Mouse (Mus musculus) adrenal gland, postnatal 36 days (tissue): ENCODE measurements around the gene Polr2i. TPM values are rescaled to one million over a fixed set of nuclear protein-coding genes. Genes with fewer than 3 reads are reported as not detected.

Experiments
- DNase-seq, 2 experiments: peaks; one replicate each; pipeline ENCODE4 v3.0.0; 2021; ENCODE audit warnings: mixed read lengths in 1 of 2
- total RNA-seq, 2 experiments: library from RNA; stranded (reverse); gene quantifications; 2 replicates each; pipeline ENCODE4 v1.2.3; 2021

The Polr2i gene
- total RNA-seq, 2 experiments from 2014 or later, result 69.4 to 76.1 TPM

- DNase-seq, result no peak
Measured at GRCm38 (mm10) chr7:30265531-30265930, 33.8 kb downstream of the Polr2i start.

DNA sequence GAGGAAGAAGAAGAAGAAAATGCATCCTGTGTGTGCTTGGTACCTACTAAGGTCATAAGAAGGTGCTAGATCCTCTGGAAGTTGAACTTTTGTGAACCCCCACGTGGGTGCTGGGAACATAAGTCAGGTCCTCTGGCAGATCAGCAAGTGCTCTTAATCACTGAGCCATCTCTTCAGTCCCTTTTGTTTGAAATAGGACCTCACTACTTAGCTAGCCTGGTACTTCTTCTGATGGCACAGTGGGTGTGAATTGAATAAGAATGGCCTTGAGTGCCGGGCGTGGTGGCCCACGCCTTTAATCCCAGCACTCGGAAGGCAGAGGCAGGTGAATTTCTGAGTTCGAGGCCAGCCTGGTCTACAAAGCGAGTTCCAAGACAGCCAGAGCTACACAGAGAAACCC, 34.2 kb downstream of the Polr2i start:
- DNase-seq, result no peak

- DNase-seq, result no peak
Measured at GRCm38 (mm10) chr7:30266780-30267179, 35.0 kb downstream of the Polr2i start.

GRCm38 (mm10) chr7:30269641-30270040, 37.9 kb downstream of the Polr2i start:
- DNase-seq, result no peak

- no peak for DNase-seq
Measured at GRCm38 (mm10) chr7:30274383-30274782, 42.6 kb downstream of the Polr2i start.

GRCm38 (mm10) chr7:30278911-30279310, 47.2 kb downstream of the Polr2i start:
- no peak for DNase-seq

- no peak for DNase-seq
Measured at GRCm38 (mm10) chr7:30279536-30279935, 47.8 kb downstream of the Polr2i start.

DNA sequence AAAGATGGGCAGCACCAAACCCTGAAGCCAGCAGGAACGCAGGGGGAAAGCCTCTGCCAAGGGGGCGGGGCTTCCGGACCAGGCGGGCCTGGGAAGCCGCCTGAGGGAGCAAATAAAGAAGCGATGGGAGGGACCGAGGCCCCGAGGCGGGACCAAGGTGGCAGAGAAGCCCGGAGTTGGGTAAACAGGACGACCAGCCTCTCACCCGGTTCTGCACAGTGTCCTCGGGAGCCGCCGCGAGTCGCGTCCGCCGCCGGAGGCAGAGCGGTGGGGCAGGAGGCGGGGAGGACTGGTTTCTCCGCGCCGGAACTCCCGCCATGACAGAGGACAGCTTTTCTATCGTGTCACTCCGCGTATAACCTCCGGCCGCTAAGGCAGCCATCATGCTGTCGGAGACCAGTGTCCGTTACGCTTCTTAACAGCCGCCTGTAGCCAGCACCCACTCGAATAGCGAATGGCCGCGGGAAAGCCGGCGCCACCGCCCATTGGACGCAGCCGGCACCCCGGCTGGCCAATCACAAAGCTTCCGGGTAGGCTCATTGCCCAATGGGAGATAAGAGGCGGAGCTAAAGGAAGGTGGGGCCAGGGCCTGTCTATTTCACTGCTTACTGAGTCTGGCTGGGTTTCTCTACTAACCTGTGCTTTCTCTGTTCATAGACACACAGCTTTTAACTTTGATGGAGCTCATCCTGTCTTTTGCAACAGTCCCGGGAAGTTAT, 48.4 kb downstream of the Polr2i start, which contains the start of the genes Thap8 and Wdr62:
Gene Thap8 (plus strand): TSS at position 144 of the 719 bp plus-strand sequence.
Gene Wdr62 (minus strand): TSS at position 469 of the 719 bp plus-strand sequence.
- DNase-seq, result peak; percentile 93 to 96

DNA sequence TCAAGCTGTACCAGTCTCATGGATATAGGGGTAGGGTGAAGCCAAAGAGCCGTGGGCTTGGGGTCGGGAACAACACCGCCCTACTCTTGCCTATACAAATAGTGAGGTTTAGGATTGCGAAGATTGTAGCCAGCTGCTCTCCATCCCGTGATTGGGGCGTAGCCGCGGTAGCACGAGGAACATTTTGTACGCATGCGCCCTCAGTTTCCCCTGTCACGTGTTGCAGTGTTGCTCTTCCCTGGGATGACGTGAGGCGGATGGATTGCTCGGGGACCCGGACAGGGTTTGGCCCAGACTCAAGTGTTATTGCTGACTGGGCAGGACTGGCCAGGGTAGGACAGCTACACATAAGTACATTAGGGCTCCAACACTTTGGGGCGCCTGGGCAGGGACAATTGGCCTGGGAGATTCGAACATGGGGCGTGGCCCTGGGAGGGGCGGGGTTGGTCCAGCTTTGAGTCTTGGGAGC, 49.0 kb downstream of the Polr2i start:
- DNase-seq, result peak; percentile 86 to 87

DNA sequence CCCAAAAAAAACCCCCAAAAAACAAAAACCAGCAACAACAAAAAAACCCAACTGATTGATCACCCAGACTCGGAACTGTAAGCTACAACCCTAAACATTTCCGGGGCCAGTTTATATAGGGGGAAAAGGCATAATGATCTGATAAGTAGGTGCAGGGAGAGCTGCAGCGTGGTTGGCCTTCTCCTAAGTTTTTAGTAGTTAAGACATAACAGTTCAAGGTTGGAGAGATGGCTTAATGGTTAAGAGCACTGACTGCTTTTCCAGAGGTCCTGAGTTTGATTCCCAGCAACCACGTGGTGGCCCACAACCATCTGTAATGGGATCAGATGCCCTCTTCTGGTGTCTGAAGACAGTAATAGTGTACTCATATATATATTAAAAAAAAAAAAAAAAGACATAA, 49.8 kb downstream of the Polr2i start:
- DNase-seq, result no peak

DNA sequence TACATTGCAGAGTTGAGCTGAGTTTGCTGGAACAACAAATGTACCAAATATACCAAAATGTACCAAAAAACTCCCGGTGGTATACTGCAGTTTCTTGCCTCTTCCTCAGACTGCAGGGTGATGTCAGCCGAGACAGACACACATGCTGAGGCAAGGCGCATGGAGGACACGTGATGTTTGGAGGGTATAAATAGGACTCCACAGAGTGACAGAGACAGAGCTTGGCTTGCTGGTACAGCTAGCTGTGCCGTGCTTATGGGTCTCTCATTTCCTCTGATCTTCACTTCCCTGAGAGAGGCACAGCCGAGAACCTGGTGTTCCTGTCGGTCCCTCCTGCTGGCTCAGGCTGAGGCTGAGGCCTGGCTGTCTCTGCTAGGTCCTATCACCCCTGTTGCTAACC, 51.0 kb downstream of the Polr2i start:
- DNase-seq, result no peak

Other genes starting within 250 kb of the Polr2i start
- gene Zfp568, start 248.0 kb upstream of the Polr2i start, total RNA-seq, result 10 to 100 TPM; 12.4 to 13.8 TPM
- 1 to 10 TPM; 3.0 to 3.1 TPM for gene Zfp14, start 180.6 kb upstream of the Polr2i start, total RNA-seq
- 1 to 10 TPM; 1.7 to 2.0 TPM for gene Zfp82, start 159.0 kb upstream of the Polr2i start, total RNA-seq
- gene Gm26920, start 141.5 kb upstream of the Polr2i start, total RNA-seq, result not detected
- 1 to 10 TPM; 1.8 to 2.8 TPM for gene Zfp566, start 141.4 kb upstream of the Polr2i start, total RNA-seq
- 10 to 100 TPM; 35.3 to 41.5 TPM for gene Zfp260, start 137.2 kb upstream of the Polr2i start, total RNA-seq
- gene Zfp382, start 110.0 kb upstream of the Polr2i start, total RNA-seq, result 1 to 10 TPM; 4.2 to 5.5 TPM
- gene Zfp146, start 62.2 kb upstream of the Polr2i start, total RNA-seq, result 10 to 100 TPM; 46.2 to 57.2 TPM
- gene Cox7a1, start 47.8 kb upstream of the Polr2i start, total RNA-seq, result 100 to 1,000 TPM; 329 to 440 TPM
- gene Capns1, start 33.1 kb upstream of the Polr2i start, total RNA-seq, result 100 to 1,000 TPM; 587 to 633 TPM
- 10 to 100 TPM; 98.7 to 99.8 TPM for gene Tbcb, start 324 bp downstream of the Polr2i start, total RNA-seq
- not detected for gene Ovol3, start 3.8 kb downstream of the Polr2i start, total RNA-seq
- gene Thap8, start 48.1 kb downstream of the Polr2i start, total RNA-seq, result under 1 TPM; 0.46 to 0.56 TPM
- 1 to 10 TPM; 4.6 to 5.7 TPM for gene Wdr62, start 48.5 kb downstream of the Polr2i start, total RNA-seq
- gene Clip3, start 59.8 kb downstream of the Polr2i start, total RNA-seq, result 10 to 100 TPM; 16.6 to 18.3 TPM
- 10 to 100 TPM; 56.9 to 81.3 TPM for gene Alkbh6, start 76.8 kb downstream of the Polr2i start, total RNA-seq
- 10 to 100 TPM; 21.8 to 49.1 TPM for gene Syne4, start 82.9 kb downstream of the Polr2i start, total RNA-seq
- gene E130208F15Rik, start 89.8 kb downstream of the Polr2i start, total RNA-seq, result 1 to 10 TPM in 1 of 2 experiments, under 1 TPM in 1; 0.93 to 1.3 TPM
- gene Sdhaf1, start 91.9 kb downstream of the Polr2i start, total RNA-seq, result 10 to 100 TPM; 13.2 to 16.0 TPM
- 10 to 100 TPM in 1 of 2 experiments, 1 to 10 TPM in 1; 7.4 to 14.7 TPM for gene Lrfn3, start 130.8 kb downstream of the Polr2i start, total RNA-seq
- gene Tyrobp, start 181.8 kb downstream of the Polr2i start, total RNA-seq, result 10 to 100 TPM; 22.5 to 35.7 TPM
- gene Hcst, start 187.9 kb downstream of the Polr2i start, total RNA-seq, result 1 to 10 TPM; 1.8 to 2.0 TPM
- 1 to 10 TPM in 1 of 2 experiments, under 1 TPM in 1; 0.89 to 1.0 TPM for gene Nfkbid, start 189.8 kb downstream of the Polr2i start, total RNA-seq
- gene Aplp1, start 213.6 kb downstream of the Polr2i start, total RNA-seq, result 10 to 100 TPM; 23.5 to 28.6 TPM
- gene Kirrel2, start 225.7 kb downstream of the Polr2i start, total RNA-seq, result not detected
- gene Nphs1, start 226.4 kb downstream of the Polr2i start, total RNA-seq, result not detected